Mouse (Mus musculus) cerebellum, postnatal 36 days (tissue): ENCODE results near the gene Acr.

Source experiments
- DNase-seq, 2 experiments: peaks; one replicate each; pipeline ENCODE4 v3.0.0; 2021 to 2022; ENCODE audit warnings: mixed read lengths in 2 of 2

Acr gene

GRCm38 (mm10) chr15:89622959-89623625, 55.0 kb downstream of the Acr start:
- no peak for DNase-seq

GRCm38 (mm10) chr15:89623626-89623959, 55.5 kb downstream of the Acr start:
- DNase-seq: peak; percentile 72 to 73
